Mouse (Mus musculus) cerebellum, postnatal 4 days (tissue): ENCODE measurements around the gene Dus3l.

ENCODE experiments used
- DNase-seq, 2 experiments: peaks; one replicate each; pipeline ENCODE4 v3.0.0; 2022; ENCODE audit warnings: low spot score in 2 of 2, mixed read lengths in 1 of 2

Gene Dus3l

GRCm38 (mm10) chr17:56764474-56765354 is at the start of gene Dus3l:
Gene Dus3l (plus strand): TSS chr17:56764757.
- peak; percentile 65 to 81 for DNase-seq

- no peak for DNase-seq
Measured at GRCm38 (mm10) chr17:56715360-56715759, 49.2 kb upstream of the Dus3l start.

GRCm38 (mm10) chr17:56715914-56716654 is 48.5 kb upstream of the Dus3l start:
- no peak for DNase-seq

GRCm38 (mm10) chr17:56716655-56717362 is 47.7 kb upstream of the Dus3l start:
- DNase-seq = peak; percentile 85 to 94

GRCm38 (mm10) chr17:56717363-56718058 is 47.0 kb upstream of the Dus3l start, which contains the start of the genes Ndufa11 and Vmac:
Gene Ndufa11 (plus strand): TSS chr17:56717767.
Gene Vmac (minus strand): TSS chr17:56718022.
- DNase-seq = peak; percentile 90 to 97

GRCm38 (mm10) chr17:56722441-56722840 is 42.1 kb upstream of the Dus3l start:
- DNase-seq = no peak

GRCm38 (mm10) chr17:56723419-56724161 is 41.0 kb upstream of the Dus3l start:
- no peak for DNase-seq

GRCm38 (mm10) chr17:56727029-56727649 is 37.4 kb upstream of the Dus3l start:
- no peak for DNase-seq

- DNase-seq = no peak
Measured at GRCm38 (mm10) chr17:56727659-56728058, 36.9 kb upstream of the Dus3l start.

GRCm38 (mm10) chr17:56728117-56728516 is 36.4 kb upstream of the Dus3l start:
- DNase-seq = no peak

- DNase-seq = no peak
Measured at GRCm38 (mm10) chr17:56729151-56729550, 35.4 kb upstream of the Dus3l start.

- DNase-seq = no peak
Measured at GRCm38 (mm10) chr17:56729656-56730055, 34.9 kb upstream of the Dus3l start.

GRCm38 (mm10) chr17:56736534-56736933 is 28.0 kb upstream of the Dus3l start:
- DNase-seq = no peak

- no peak for DNase-seq
Measured at GRCm38 (mm10) chr17:56738221-56738620, 26.3 kb upstream of the Dus3l start.

GRCm38 (mm10) chr17:56740118-56740787 is 24.3 kb upstream of the Dus3l start:
- DNase-seq = no peak

- no peak for DNase-seq
Measured at GRCm38 (mm10) chr17:56740788-56741160, 23.8 kb upstream of the Dus3l start.

GRCm38 (mm10) chr17:56744173-56744572 is 20.4 kb upstream of the Dus3l start:
- no peak for DNase-seq

- DNase-seq = peak in 1 of 2 experiments; percentile 49
Measured at GRCm38 (mm10) chr17:56751404-56752072, 13.0 kb upstream of the Dus3l start.

GRCm38 (mm10) chr17:56753452-56753851 is 11.1 kb upstream of the Dus3l start:
- DNase-seq = no peak
